Mouse (Mus musculus) myocyte (in vitro differentiated cells): Measurements from ENCODE around the gene Lama1. TPM values are rescaled to one million over a fixed set of nuclear protein-coding genes. Genes with fewer than 3 reads are reported as not detected.
A peak's percentile ranks its signal among the peaks of the same experiment; 100 is the strongest.

ENCODE experiments used
- H3K27me3 ChIP-seq: one replicate; pipeline ENCODE4 v1.6.1; 2011; ENCODE audit not compliant: control insufficient read depth, insufficient read depth, insufficient read length
- H3K36me3 ChIP-seq: one replicate; pipeline ENCODE4 v1.6.1; 2011; ENCODE audit not compliant: control insufficient read depth, insufficient read depth
- H3K4me2 ChIP-seq: one replicate; pipeline ENCODE4 v1.6.1; 2011; ENCODE audit warnings: low read depth, control low read depth
- H3K4me3 ChIP-seq: one replicate; pipeline ENCODE4 v1.5.1; 2011; ENCODE audit warnings: mild to moderate bottlenecking, control low read depth, moderate library complexity
- H3K79me2 ChIP-seq: one replicate; pipeline ENCODE4 v1.6.1; 2011; ENCODE audit not compliant: control insufficient read depth, insufficient read depth
- H3ac ChIP-seq: one replicate; pipeline ENCODE4 v1.6.1; 2011; ENCODE audit not compliant: control insufficient read depth, insufficient read length
- CEBPB ChIP-seq: IDR thresholded peaks from 2 replicates; pipeline ENCODE4 v1.6.1; 2011; ENCODE audit warnings: mild to moderate bottlenecking, moderate library complexity; ENCODE audit not compliant: poor library complexity, insufficient read depth, severe bottlenecking
- E2F4 ChIP-seq: IDR thresholded peaks from one replicate; pipeline ENCODE4 v1.6.1; 2011; ENCODE audit warnings: mild to moderate bottlenecking, control low read depth, moderate library complexity; ENCODE audit not compliant: insufficient read depth
- MAX ChIP-seq: IDR thresholded peaks from one replicate; pipeline ENCODE4 v1.6.1; 2011; ENCODE audit warnings: low read depth, mild to moderate bottlenecking, control low read depth
- MYOD1 ChIP-seq, 3 experiments: IDR thresholded peaks; one replicate each; pipeline ENCODE4 v1.6.1; 2011; ENCODE audit warnings: control low read depth in 2 of 3, low read depth in 2 of 3, mild to moderate bottlenecking in 2 of 3, moderate library complexity in 1 of 3; ENCODE audit not compliant: insufficient read length in 2 of 3, control insufficient read depth in 1 of 3
- MYOG ChIP-seq, 3 experiments: IDR thresholded peaks; one replicate each; pipeline ENCODE4 v1.6.1; 2011; ENCODE audit warnings: control low read depth in 2 of 3, low read depth in 2 of 3, mild to moderate bottlenecking in 2 of 3; ENCODE audit not compliant: insufficient read length in 2 of 3, control insufficient read depth in 1 of 3, insufficient read depth in 1 of 3
- POLR2A ChIP-seq: IDR thresholded peaks from one replicate; pipeline ENCODE4 v1.6.1; 2011; ENCODE audit warnings: low read depth, mild to moderate bottlenecking, control low read depth, moderate library complexity; ENCODE audit not compliant: insufficient read length
- POLR2AphosphoS2 ChIP-seq: IDR thresholded peaks from one replicate; pipeline ENCODE4 v1.6.1; 2011; ENCODE audit warnings: low read depth, control low read depth; ENCODE audit not compliant: insufficient read length
- REST ChIP-seq: IDR thresholded peaks from one replicate; pipeline ENCODE4 v1.6.1; 2011; ENCODE audit warnings: mild to moderate bottlenecking, control low read depth, moderate library complexity; ENCODE audit not compliant: insufficient read depth, insufficient read length
- SRF ChIP-seq: IDR thresholded peaks from one replicate; pipeline ENCODE4 v1.6.1; 2011; ENCODE audit warnings: low read depth; ENCODE audit not compliant: control insufficient read depth, insufficient read length
- TCF12 ChIP-seq: IDR thresholded peaks from one replicate; pipeline ENCODE4 v1.6.1; 2011; ENCODE audit warnings: mild to moderate bottlenecking, control low read depth; ENCODE audit not compliant: poor library complexity, insufficient read depth, severe bottlenecking
- TCF3 ChIP-seq: IDR thresholded peaks from one replicate; pipeline ENCODE4 v1.6.1; 2011; ENCODE audit warnings: low read depth, control low read depth; ENCODE audit not compliant: insufficient read length
- USF1 ChIP-seq: IDR thresholded peaks from one replicate; pipeline ENCODE4 v1.6.1; 2011; ENCODE audit warnings: low read depth, mild to moderate bottlenecking, control low read depth, moderate library complexity
- polyA plus RNA-seq: library from polyadenylated mRNA; unstranded; fragments of >200 nt; fragmentation: generic; extraction: Trizol; gene quantifications from one replicate; pipeline ENCODE4 v1.2.1, GENCODE M21; 2012; ENCODE audit warnings: missing spikeins

The Lama1 gene
- polyA plus RNA-seq, 1 experiment, result 0.61 TPM

DNA sequence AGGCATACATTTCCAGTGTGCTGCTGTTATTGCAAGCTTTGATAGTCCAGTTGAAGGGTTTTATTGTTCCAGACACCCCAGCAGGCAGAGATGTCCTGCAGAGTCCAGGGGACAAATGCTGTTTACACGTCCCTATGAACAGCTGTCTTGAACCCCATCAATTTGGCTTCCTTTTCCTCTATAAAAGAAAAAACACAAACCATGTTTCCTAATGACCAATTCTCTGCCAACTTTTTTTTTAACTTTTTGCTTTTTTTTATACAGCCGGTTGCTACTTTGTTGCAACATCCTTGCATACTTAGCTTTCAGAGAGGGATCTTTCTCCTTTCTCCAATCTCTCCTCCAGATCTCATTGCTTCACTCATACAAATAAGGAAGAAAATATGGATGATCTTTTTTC, 4.4 kb upstream of the Lama1 start:
- Histone ChIP-seq H3K4me3 (no peak overlapping the region), H3K27me3 (peaks cover 11% of the 10 kb centered on the region), H3K36me3 (no peaks in the 10 kb centered on the region), H3K4me2 (no peak overlapping the region), H3K79me2 (no peaks in the 10 kb centered on the region), H3ac (no peak overlapping the region)
- TF ChIP-seq CEBPB (peak; percentile 85), TCF3 (no peak)

DNA sequence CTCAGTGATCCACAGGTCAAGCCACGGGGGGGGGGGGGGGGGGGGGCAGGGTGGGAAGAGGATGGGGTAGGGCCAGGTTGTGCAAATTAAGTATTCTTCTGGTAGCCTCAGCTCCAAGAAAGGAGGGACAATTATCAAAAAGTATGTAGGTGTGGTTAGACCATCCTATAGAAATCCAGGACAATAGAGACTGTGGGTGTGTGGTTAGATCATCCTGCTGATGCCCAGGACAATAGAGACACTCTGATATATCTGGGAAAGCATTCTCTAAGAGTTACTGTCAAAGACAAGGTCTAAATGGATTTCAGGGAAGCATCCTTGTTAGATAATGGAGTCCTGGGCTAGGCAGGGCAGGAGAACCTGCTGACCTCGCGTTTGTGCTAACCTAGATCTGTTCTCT, 3.2 kb upstream of the Lama1 start:
- no peaks in the 10 kb centered on the region for H3K36me3 ChIP-seq
- H3ac ChIP-seq, result no peak overlapping the region
- peaks cover 23% of the 10 kb centered on the region for H3K27me3 ChIP-seq
- H3K4me3 ChIP-seq, result no peak overlapping the region
- TF ChIP-seq MAX (no peak), CEBPB (no peak), POLR2A (no peak), TCF12 (no peak), USF1 (no peak)
- no peaks in the 10 kb centered on the region for H3K79me2 ChIP-seq
- H3K4me2 ChIP-seq, result no peak overlapping the region

- TF ChIP-seq MAX (no peak), USF1 (no peak), REST (no peak), CEBPB (no peak), MYOG (IDR thresholded peaks at IDR 0.05; ENCODE audit: control insufficient read depth in 1 of 3, insufficient read depth in 1 of 3, insufficient read length in 2 of 3, low read depth in 2 of 3) (no peak), TCF3 (no peak), MYOD1 (IDR thresholded peaks at IDR 0.05; ENCODE audit: control insufficient read depth in 1 of 3, insufficient read length in 2 of 3, low read depth in 2 of 3) (no peak), E2F4 (no peak), TCF12 (no peak), POLR2A (no peak), SRF (no peak), POLR2AphosphoS2 (no peak)
- no peak overlapping the region for H3K4me3 ChIP-seq
Observed at GRCm38 (mm10) chr17:67697461-67697891, 417 bp downstream of the Lama1 start.

GRCm38 (mm10) chr17:67698301-67698700, 1.2 kb downstream of the Lama1 start:
- Histone ChIP-seq H3K4me2 (no peak overlapping the region), H3K4me3 (no peak overlapping the region), H3K36me3 (no peaks in the 10 kb centered on the region), H3ac (no peak overlapping the region), H3K27me3 (peaks cover 37% of the 10 kb centered on the region), H3K79me2 (no peaks in the 10 kb centered on the region)
- TF ChIP-seq SRF, result no peak
- no peak for TF ChIP-seq USF1
- no peak for TF ChIP-seq POLR2A
- TF ChIP-seq MYOG (IDR thresholded peaks at IDR 0.05; ENCODE audit: control insufficient read depth in 1 of 3, insufficient read depth in 1 of 3, insufficient read length in 2 of 3, low read depth in 2 of 3), result no peak
- no peak for TF ChIP-seq MAX
- no peak for TF ChIP-seq MYOD1 (IDR thresholded peaks at IDR 0.05; ENCODE audit: control insufficient read depth in 1 of 3, insufficient read length in 2 of 3, low read depth in 2 of 3)
- no peak for TF ChIP-seq POLR2AphosphoS2
- TF ChIP-seq E2F4, result no peak
- no peak for TF ChIP-seq TCF12
- no peak for TF ChIP-seq CEBPB
- no peak for TF ChIP-seq TCF3

More at GRCm38 (mm10) chr17:67697461-67697891, 417 bp downstream of the Lama1 start:
- H3K27me3 ChIP-seq, result peaks cover 29% of the 10 kb centered on the region
- H3K36me3 ChIP-seq, result no peaks in the 10 kb centered on the region
- H3ac ChIP-seq, result no peak overlapping the region
- H3K4me2 ChIP-seq, result peak overlapping the region; percentile 34
- H3K79me2 ChIP-seq, result no peaks in the 10 kb centered on the region

- Histone ChIP-seq H3K36me3 (no peaks in the 10 kb centered on the region), H3K27me3 (peaks cover 57% of the 10 kb centered on the region), H3K4me3 (no peak overlapping the region), H3K79me2 (no peaks in the 10 kb centered on the region), H3K4me2 (no peak overlapping the region), H3ac (no peak overlapping the region)
- TF ChIP-seq TCF12 (no peak), E2F4 (no peak), REST (no peak), MYOD1 (IDR thresholded peaks at IDR 0.05; ENCODE audit: control insufficient read depth in 1 of 3, insufficient read length in 2 of 3, low read depth in 2 of 3) (no peak), SRF (no peak), TCF3 (no peak), MYOG (IDR thresholded peaks at IDR 0.05; ENCODE audit: control insufficient read depth in 1 of 3, insufficient read depth in 1 of 3, insufficient read length in 2 of 3, low read depth in 2 of 3) (no peak), POLR2AphosphoS2 (no peak), USF1 (no peak), POLR2A (no peak), CEBPB (no peak), MAX (no peak)
Observed at GRCm38 (mm10) chr17:67701761-67702160, 4.7 kb downstream of the Lama1 start.
